Mouse (Mus musculus): ENCODE measurements at regions not wholly inside any gene's neighbourhood (a gene's known extent, or its start where the extent isn't known, plus 50 kb on each side); places are given as distances from the start of the nearest gene placed in this dataset.

GRCm38 (mm10) chr15:56024705-56025104, 1452.7 kb downstream of the Slc22a22 start:
- Histone ChIP-seq H3K4me2 (ENCODE audit: insufficient read depth, low read depth, poor library complexity, severe bottlenecking) (no peak overlapping the region), H3K27ac (ENCODE audit: insufficient read depth, low read depth) (no peak overlapping the region), H3K27me3 (replicated peaks) (no peaks in the 10 kb centered on the region), H3K36me3 (replicated peaks in 1 of 2; ENCODE audit: control insufficient read depth in 1 of 2, insufficient read depth in 1 of 2, low read length in 1 of 2) (no peaks in the 10 kb centered on the region), H3K79me2 (replicated peaks; ENCODE audit: control insufficient read depth, extremely low read depth, insufficient read depth, poor library complexity, severe bottlenecking) (no peaks in the 10 kb centered on the region), H3K9me3 (replicated peaks; ENCODE audit: low read length) (no peaks in the 10 kb centered on the region), H3K4me3 (replicated peaks in 1 of 3; ENCODE audit: low read depth in 2 of 3, low read length in 2 of 3, poor library complexity in 1 of 3) (no peak overlapping the region), H3K9ac (ENCODE audit: insufficient read depth, low read depth) (no peak overlapping the region), H3K4me1 (ENCODE audit: control insufficient read depth in 1 of 2, insufficient read depth in 2 of 2) (0 out of 4 replicates have a peak, but pooled peaks cover 0 to 2% of the 10 kb centered on the region in 2 experiments)
- no peak for DNase-seq (ENCODE audit: extremely low read depth)
- in situ Hi-C loops (cut with MboI; ENCODE audit: low pct_ligation_motif_present, low pct_unique_long_range_greater_than_20kb, low sequenced_read_pairs), result loop anchor here (25.0 kb wide), 1 partner anchor 137 kb away; no protein-coding TSS in a partner anchor
- TF ChIP-seq CTCF (conservative IDR thresholded peaks at IDR 0.05 in 1 of 2, IDR thresholded peaks at IDR 0.05 in 1 of 2; ENCODE audit: low read depth in 2 of 2, low read length in 2 of 2) (no peak), HCFC1 (IDR thresholded peaks at IDR 0.05; ENCODE audit: low read depth, low read length) (no peak), MYC (IDR thresholded peaks at IDR 0.05; ENCODE audit: low read depth, low read length) (no peak), E2F4 (IDR thresholded peaks at IDR 0.05; ENCODE audit: insufficient replicate concordance, low read depth, low read length) (no peak), MEF2A (IDR thresholded peaks at IDR 0.05; ENCODE audit: borderline replicate concordance, low read depth, low read length) (no peak), UBTF (IDR thresholded peaks at IDR 0.05; ENCODE audit: low read depth, low read length) (no peak), GABPA (IDR thresholded peaks at IDR 0.05; ENCODE audit: insufficient replicate concordance, low read depth, low read length) (no peak), USF2 (conservative IDR thresholded peaks at IDR 0.05; ENCODE audit: low read depth, low read length) (no peak)
- dilution Hi-C loops (cut with MboI; ENCODE audit: extremely low pct_ligation_motif_present, extremely low pct_unique_long_range_greater_than_20kb, low sequenced_read_pairs), result no loop called here

GRCm38 (mm10) chr15:56023862-56024484, 1453.5 kb downstream of the Slc22a22 start:
- Histone ChIP-seq H3K9me3 (replicated peaks; ENCODE audit: low read length) (no peaks in the 10 kb centered on the region), H3K4me2 (ENCODE audit: insufficient read depth, low read depth, poor library complexity, severe bottlenecking) (no peak overlapping the region), H3K4me1 (ENCODE audit: control insufficient read depth in 1 of 2, insufficient read depth in 2 of 2) (0 out of 4 replicates have a peak, but pooled peaks cover 0 to 2% of the 10 kb centered on the region in 2 experiments), H3K4me3 (replicated peaks in 1 of 3; ENCODE audit: low read depth in 2 of 3, low read length in 2 of 3, poor library complexity in 1 of 3) (no peak overlapping the region), H3K27ac (ENCODE audit: insufficient read depth, low read depth) (no peak overlapping the region), H3K9ac (ENCODE audit: insufficient read depth, low read depth) (no peak overlapping the region), H3K27me3 (replicated peaks) (no peaks in the 10 kb centered on the region), H3K79me2 (replicated peaks; ENCODE audit: control insufficient read depth, extremely low read depth, insufficient read depth, poor library complexity, severe bottlenecking) (no peaks in the 10 kb centered on the region), H3K36me3 (replicated peaks in 1 of 2; ENCODE audit: control insufficient read depth in 1 of 2, insufficient read depth in 1 of 2, low read length in 1 of 2) (no peaks in the 10 kb centered on the region)
- in situ Hi-C loops (cut with MboI; ENCODE audit: low pct_ligation_motif_present, low pct_unique_long_range_greater_than_20kb, low sequenced_read_pairs) (no loop called here), dilution Hi-C loops (cut with MboI; ENCODE audit: extremely low pct_ligation_motif_present, extremely low pct_unique_long_range_greater_than_20kb, low sequenced_read_pairs) (no loop called here)
- no peak for DNase-seq (ENCODE audit: extremely low read depth)
- TF ChIP-seq POLR2AphosphoS2 (IDR thresholded peaks at IDR 0.05; ENCODE audit: low read depth, low read length) (no peak), SMC3 (IDR thresholded peaks at IDR 0.05; ENCODE audit: low read depth, low read length) (no peak), ZNF384 (IDR thresholded peaks at IDR 0.05; ENCODE audit: low read depth, low read length) (no peak), ZC3H11A (IDR thresholded peaks at IDR 0.05; ENCODE audit: low read depth, low read length) (no peak), CHD1 (IDR thresholded peaks at IDR 0.05; ENCODE audit: low read depth, low read length) (no peak), MYC (IDR thresholded peaks at IDR 0.05; ENCODE audit: low read depth, low read length) (no peak), UBTF (IDR thresholded peaks at IDR 0.05; ENCODE audit: low read depth, low read length) (no peak), ZMIZ1 (IDR thresholded peaks at IDR 0.05; ENCODE audit: low read depth, low read length) (no peak), E2F4 (IDR thresholded peaks at IDR 0.05; ENCODE audit: insufficient replicate concordance, low read depth, low read length) (no peak), GABPA (IDR thresholded peaks at IDR 0.05; ENCODE audit: insufficient replicate concordance, low read depth, low read length) (no peak), IRF4 (IDR thresholded peaks at IDR 0.05; ENCODE audit: low read depth, low read length) (no peak)

Data from CH12.LX (cell line).